Mouse (Mus musculus): Measurements from ENCODE around the gene Gpam. TPM values are rescaled to one million over a fixed set of nuclear protein-coding genes. Genes with fewer than 3 reads are reported as not detected.

Gpam gene
- polyA plus RNA-seq, 1 experiment from 2014 or later, result 9.9 TPM

DNA sequence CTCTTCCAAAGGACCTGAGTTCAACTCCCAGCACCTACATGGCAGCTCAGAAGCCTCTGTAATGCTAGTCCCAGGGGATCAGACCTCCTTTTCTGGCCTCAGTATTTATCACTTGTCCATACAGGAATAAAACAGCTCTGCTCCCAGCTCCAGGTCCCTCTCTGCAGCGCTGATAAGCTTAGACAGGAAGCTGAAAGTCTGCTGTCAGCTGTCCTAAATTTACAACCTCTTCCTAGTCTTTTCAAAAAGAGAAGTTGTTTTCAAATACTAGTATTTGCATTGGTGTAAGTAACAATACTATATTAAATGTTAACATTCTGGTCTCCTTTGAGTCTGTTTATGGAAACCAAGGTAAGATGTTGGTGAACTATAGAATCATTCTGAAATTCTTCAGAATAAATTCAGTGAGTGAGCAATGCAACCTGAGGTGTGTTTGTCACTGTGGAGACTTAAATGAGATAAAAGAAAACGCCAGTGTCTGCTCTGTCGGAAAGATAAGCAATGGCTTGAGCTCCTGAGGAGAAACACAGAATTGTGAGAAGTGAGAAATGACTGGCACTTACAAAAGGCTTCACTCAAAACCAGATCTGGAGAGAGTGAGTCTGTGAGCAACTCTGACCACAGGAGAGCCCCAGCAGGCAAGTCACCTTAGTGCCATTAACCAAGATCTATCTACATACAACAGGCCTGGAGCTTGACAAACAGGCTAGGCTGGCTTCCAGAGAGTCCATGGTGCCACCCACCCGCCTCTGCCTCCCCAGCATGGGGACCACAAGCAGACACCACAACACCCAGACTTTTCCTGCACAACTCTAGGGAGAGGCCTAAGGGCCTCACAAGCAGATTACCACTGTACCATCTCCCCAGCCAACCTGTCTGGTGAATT lies 41.8 kb downstream of the Gpam start:
- no peak for ATAC-seq (replicated peaks; ENCODE audit: insufficient number of reproducible peaks, low FRiP score, low TSS enrichment)
- H3K27me3 ChIP-seq (ENCODE audit: control insufficient read depth, insufficient read depth, low read length), result no peaks in the 10 kb centered on the region
- no peak overlapping the region for H3K4me3 ChIP-seq (ENCODE audit: low read depth, low read length)
- H3K9ac ChIP-seq (ENCODE audit: low read depth, low read length), result no peak overlapping the region
- no peaks in the 10 kb centered on the region for H3K9me3 ChIP-seq (replicated peaks; ENCODE audit: control insufficient read depth, low read length)
- peaks cover 29% of the 10 kb centered on the region for H3K36me3 ChIP-seq (ENCODE audit: control insufficient read depth, insufficient read depth, low read length)
- no peak overlapping the region for H3K27ac ChIP-seq (ENCODE audit: low read depth, low read length)
- H3K4me2 ChIP-seq, result no peak overlapping the region
- 40% methylated on average over 4 of the region's 4 CpGs for whole genome bisulfite sequencing (ENCODE audit: insufficient replicate concordance)
- H3K4me1 ChIP-seq (ENCODE audit: control insufficient read depth, insufficient read depth, low read length), result 0 out of 2 replicates have a peak, but pooled peaks cover 3% of the 10 kb centered on the region

DNA sequence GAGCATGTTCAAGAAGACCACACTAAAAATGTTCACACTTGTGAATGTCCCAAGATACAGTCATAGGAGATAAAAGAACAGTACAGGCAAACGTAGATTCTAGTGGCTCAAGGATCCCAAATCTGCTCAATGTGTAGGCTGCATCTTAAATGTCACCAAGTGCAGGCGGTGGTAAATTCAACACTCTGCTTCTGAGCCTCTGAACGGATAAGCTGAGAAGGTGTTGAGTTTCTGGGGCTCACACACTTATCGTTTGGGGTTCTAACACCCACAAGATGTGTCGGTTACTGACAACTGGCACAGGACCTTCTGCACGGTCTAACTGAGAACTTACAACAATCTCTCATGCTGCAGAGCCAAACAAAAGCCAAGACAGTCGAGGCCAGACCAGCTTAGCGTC lies 50.2 kb downstream of the Gpam start:
- no peak for ATAC-seq (replicated peaks; ENCODE audit: insufficient number of reproducible peaks, low FRiP score, low TSS enrichment)
- peaks cover 22% of the 10 kb centered on the region for H3K36me3 ChIP-seq (ENCODE audit: control insufficient read depth, insufficient read depth, low read length)
- no peak overlapping the region for H3K27ac ChIP-seq (ENCODE audit: low read depth, low read length)
- no peaks in the 10 kb centered on the region for H3K4me1 ChIP-seq (ENCODE audit: control insufficient read depth, insufficient read depth, low read length)
- H3K4me3 ChIP-seq (ENCODE audit: low read depth, low read length), result no peak overlapping the region
- H3K9ac ChIP-seq (ENCODE audit: low read depth, low read length), result no peak overlapping the region
- 72% methylated on average over 8 of the region's 8 CpGs for WGBS (ENCODE audit: insufficient replicate concordance)
- no peak overlapping the region for H3K4me2 ChIP-seq
- H3K9me3 ChIP-seq (replicated peaks; ENCODE audit: control insufficient read depth, low read length), result no peaks in the 10 kb centered on the region
- H3K27me3 ChIP-seq (ENCODE audit: control insufficient read depth, insufficient read depth, low read length), result no peaks in the 10 kb centered on the region

GRCm38 (mm10) chr19:55073004-55073403 lies 54.0 kb downstream of the Gpam start:
- Histone ChIP-seq H3K27me3 (ENCODE audit: control insufficient read depth, insufficient read depth, low read length) (no peaks in the 10 kb centered on the region), H3K9ac (ENCODE audit: low read depth, low read length) (no peak overlapping the region), H3K27ac (ENCODE audit: low read depth, low read length) (no peak overlapping the region), H3K4me2 (no peak overlapping the region), H3K36me3 (ENCODE audit: control insufficient read depth, insufficient read depth, low read length) (peaks cover 13% of the 10 kb centered on the region), H3K9me3 (replicated peaks; ENCODE audit: control insufficient read depth, low read length) (no peaks in the 10 kb centered on the region), H3K4me3 (ENCODE audit: low read depth, low read length) (no peak overlapping the region), H3K4me1 (ENCODE audit: control insufficient read depth, insufficient read depth, low read length) (no peaks in the 10 kb centered on the region)
- 81% methylated on average over 3 of the region's 3 CpGs for WGBS (ENCODE audit: insufficient replicate concordance)
- ATAC-seq (replicated peaks; ENCODE audit: insufficient number of reproducible peaks, low FRiP score, low TSS enrichment), result no peak

- Histone ChIP-seq H3K9me3 (replicated peaks; ENCODE audit: control insufficient read depth, low read length) (no peaks in the 10 kb centered on the region), H3K27me3 (ENCODE audit: control insufficient read depth, insufficient read depth, low read length) (no peaks in the 10 kb centered on the region), H3K36me3 (ENCODE audit: control insufficient read depth, insufficient read depth, low read length) (peaks cover 8% of the 10 kb centered on the region), H3K4me2 (no peak overlapping the region), H3K4me3 (ENCODE audit: low read depth, low read length) (no peak overlapping the region), H3K4me1 (ENCODE audit: control insufficient read depth, insufficient read depth, low read length) (no peaks in the 10 kb centered on the region), H3K27ac (ENCODE audit: low read depth, low read length) (no peak overlapping the region), H3K9ac (ENCODE audit: low read depth, low read length) (no peak overlapping the region)
- WGBS (ENCODE audit: insufficient replicate concordance), result 91% methylated on average over 8 of the region's 8 CpGs
- no peak for ATAC-seq (replicated peaks; ENCODE audit: insufficient number of reproducible peaks, low FRiP score, low TSS enrichment)
Measured at GRCm38 (mm10) chr19:55069054-55069453, 58.0 kb downstream of the Gpam start.

DNA sequence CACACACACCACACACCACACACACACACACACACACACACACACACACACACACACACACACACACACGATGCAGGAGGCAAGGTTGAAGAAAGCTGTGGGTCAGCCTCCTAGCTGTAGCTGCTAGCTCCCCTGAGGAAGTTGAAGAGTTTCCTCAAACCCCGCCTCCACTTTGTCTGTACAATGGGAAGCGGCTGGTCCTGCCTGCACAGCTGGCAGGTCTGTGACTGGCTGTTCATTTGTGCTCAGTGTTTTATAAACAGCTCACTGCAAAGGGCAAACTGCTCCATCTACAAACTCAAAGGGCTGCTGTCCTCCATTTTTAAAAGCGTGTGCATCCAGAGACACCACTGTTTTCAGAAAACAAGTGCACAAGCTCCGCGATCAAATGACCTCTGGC lies 63.8 kb downstream of the Gpam start:
- no peak overlapping the region for H3K27ac ChIP-seq (ENCODE audit: low read depth, low read length)
- no peak for ATAC-seq (replicated peaks; ENCODE audit: insufficient number of reproducible peaks, low FRiP score, low TSS enrichment)
- no peaks in the 10 kb centered on the region for H3K36me3 ChIP-seq (ENCODE audit: control insufficient read depth, insufficient read depth, low read length)
- H3K4me1 ChIP-seq (ENCODE audit: control insufficient read depth, insufficient read depth, low read length), result no peaks in the 10 kb centered on the region
- no peaks in the 10 kb centered on the region for H3K27me3 ChIP-seq (ENCODE audit: control insufficient read depth, insufficient read depth, low read length)
- WGBS (ENCODE audit: insufficient replicate concordance), result 41% methylated on average over 6 of the region's 6 CpGs
- H3K9ac ChIP-seq (ENCODE audit: low read depth, low read length), result no peak overlapping the region
- peaks cover 9% of the 10 kb centered on the region; the same call in 1 of the 2 replicates for H3K9me3 ChIP-seq (replicated peaks; ENCODE audit: control insufficient read depth, low read length)
- H3K4me2 ChIP-seq, result no peak overlapping the region
- no peak overlapping the region for H3K4me3 ChIP-seq (ENCODE audit: low read depth, low read length)

GRCm38 (mm10) chr19:55062501-55062900 lies 64.5 kb downstream of the Gpam start:
- Histone ChIP-seq H3K27ac (ENCODE audit: low read depth, low read length) (no peak overlapping the region), H3K27me3 (ENCODE audit: control insufficient read depth, insufficient read depth, low read length) (no peaks in the 10 kb centered on the region), H3K9me3 (replicated peaks; ENCODE audit: control insufficient read depth, low read length) (peaks cover 9% of the 10 kb centered on the region; the same call in 1 of the 2 replicates), H3K4me2 (no peak overlapping the region), H3K36me3 (ENCODE audit: control insufficient read depth, insufficient read depth, low read length) (no peaks in the 10 kb centered on the region), H3K9ac (ENCODE audit: low read depth, low read length) (no peak overlapping the region), H3K4me3 (ENCODE audit: low read depth, low read length) (no peak overlapping the region), H3K4me1 (ENCODE audit: control insufficient read depth, insufficient read depth, low read length) (no peaks in the 10 kb centered on the region)
- 81% methylated on average over 8 of the region's 8 CpGs for WGBS (ENCODE audit: insufficient replicate concordance)
- no peak for ATAC-seq (replicated peaks; ENCODE audit: insufficient number of reproducible peaks, low FRiP score, low TSS enrichment)

- H3K27me3 ChIP-seq (ENCODE audit: control insufficient read depth, insufficient read depth, low read length), result no peaks in the 10 kb centered on the region
- WGBS (ENCODE audit: insufficient replicate concordance), result 36% methylated on average over 4 of the region's 5 CpGs
- H3K36me3 ChIP-seq (ENCODE audit: control insufficient read depth, insufficient read depth, low read length), result no peaks in the 10 kb centered on the region
- no peak for ATAC-seq (replicated peaks; ENCODE audit: insufficient number of reproducible peaks, low FRiP score, low TSS enrichment)
- H3K4me3 ChIP-seq (ENCODE audit: low read depth, low read length), result no peak overlapping the region
- H3K27ac ChIP-seq (ENCODE audit: low read depth, low read length), result no peak overlapping the region
- no peak overlapping the region for H3K4me2 ChIP-seq
- H3K9me3 ChIP-seq (replicated peaks; ENCODE audit: control insufficient read depth, low read length), result peaks cover 9% of the 10 kb centered on the region; the same call in 1 of the 2 replicates
- H3K9ac ChIP-seq (ENCODE audit: low read depth, low read length), result no peak overlapping the region
- H3K4me1 ChIP-seq (ENCODE audit: control insufficient read depth, insufficient read depth, low read length), result no peaks in the 10 kb centered on the region
Measured at GRCm38 (mm10) chr19:55061951-55062350, 65.1 kb downstream of the Gpam start.

DNA sequence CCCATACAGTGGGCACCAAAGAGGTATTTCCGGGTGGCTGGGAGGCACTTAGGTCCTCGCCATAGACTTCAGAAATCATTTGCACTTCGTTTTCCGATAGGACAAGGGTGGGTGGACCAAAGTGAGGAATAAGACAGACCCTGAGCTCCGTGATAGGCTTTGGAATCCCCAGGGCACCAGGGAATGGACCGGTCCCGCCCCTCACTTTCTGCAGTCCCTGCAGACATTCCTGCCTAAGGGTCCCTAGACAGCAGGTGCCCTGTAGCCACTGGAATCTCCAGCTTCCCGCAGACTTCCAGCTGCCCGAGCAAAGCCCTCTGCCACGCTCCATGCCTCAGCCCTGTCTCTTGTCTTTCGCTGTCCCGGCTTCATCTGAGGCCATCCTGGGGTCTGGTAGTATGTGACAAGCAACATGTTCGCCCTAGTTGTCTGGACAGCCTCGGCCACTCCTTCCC lies 65.6 kb downstream of the Gpam start:
- Histone ChIP-seq H3K27ac (ENCODE audit: low read depth, low read length) (no peak overlapping the region), H3K27me3 (ENCODE audit: control insufficient read depth, insufficient read depth, low read length) (no peaks in the 10 kb centered on the region), H3K4me2 (peak overlapping the region; percentile 60), H3K4me3 (ENCODE audit: low read depth, low read length) (peak overlapping the region; percentile 16; the same call in 1 of the 2 replicates), H3K4me1 (ENCODE audit: control insufficient read depth, insufficient read depth, low read length) (no peaks in the 10 kb centered on the region), H3K9ac (ENCODE audit: low read depth, low read length) (no peak overlapping the region), H3K9me3 (replicated peaks; ENCODE audit: control insufficient read depth, low read length) (peaks cover 9% of the 10 kb centered on the region; the same call in 1 of the 2 replicates), H3K36me3 (ENCODE audit: control insufficient read depth, insufficient read depth, low read length) (no peaks in the 10 kb centered on the region)
- ATAC-seq (replicated peaks; ENCODE audit: insufficient number of reproducible peaks, low FRiP score, low TSS enrichment), result no peak
- 12% methylated on average over 13 of the region's 14 CpGs for WGBS (ENCODE audit: insufficient replicate concordance)
